Mouse (Mus musculus): ENCODE measurements at regions not wholly inside any gene's neighbourhood (a gene's known extent, or its start where the extent isn't known, plus 50 kb on each side); places are given as distances from the start of the nearest gene placed in this dataset.
A peak's percentile ranks its signal among the peaks of the same experiment; 100 is the strongest.

DNA sequence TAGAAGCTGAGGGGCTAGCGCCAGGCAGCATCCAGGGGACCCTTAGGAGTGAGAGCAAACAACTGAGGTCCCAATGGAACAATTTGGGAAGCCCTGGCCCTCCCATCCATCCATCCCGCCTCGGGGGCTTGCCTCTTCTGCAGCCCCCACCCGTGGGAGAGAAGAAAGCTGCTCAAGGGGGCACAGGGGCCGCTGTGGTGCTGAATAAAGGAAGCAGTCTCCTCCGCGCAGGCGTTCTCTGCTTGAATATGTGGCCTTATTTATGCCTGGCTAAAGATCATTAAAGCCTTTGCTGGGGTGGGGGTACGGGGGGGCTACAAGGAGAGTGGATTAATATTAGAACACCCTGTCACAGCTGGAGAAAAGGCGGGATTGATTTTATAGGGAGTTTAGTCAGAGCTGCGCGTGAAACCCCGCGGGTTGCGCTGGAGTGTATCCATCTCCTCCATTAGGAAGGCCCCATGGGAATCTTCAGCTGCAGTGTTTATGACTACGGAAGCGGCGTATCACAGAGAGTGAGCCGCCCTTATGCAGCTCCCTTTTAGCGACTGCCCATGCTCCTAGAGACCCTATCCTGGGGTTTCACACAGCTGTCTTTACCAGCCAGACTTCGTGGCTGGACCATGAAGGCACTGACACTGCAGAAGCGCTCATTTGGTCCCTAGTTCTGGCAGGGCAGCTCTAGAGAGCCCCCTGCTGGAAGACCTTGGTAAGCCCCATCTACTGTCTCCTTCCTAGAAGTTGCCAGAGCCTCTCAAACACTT lies 183.9 kb upstream of the Gm4791 start:
- Histone ChIP-seq H3K4me1 (peaks cover 12% of the 10 kb centered on the region), H3K9ac (peak overlapping the region; percentile 55), H3K4me2 (replicated peaks) (peak overlapping the region; percentile 55), H3K27me3 (peaks cover 4% of the 10 kb centered on the region), H3K9me3 (replicated peaks) (no peaks in the 10 kb centered on the region), H3K27ac (peak overlapping the region; percentile 72), H3K4me3 (peak overlapping the region; percentile 29), H3K36me3 (no peaks in the 10 kb centered on the region)
- peak; percentile 88 for ATAC-seq (ENCODE audit: low FRiP score)
- WGBS = 7% methylated on average over 22 of the region's 22 CpGs

DNA sequence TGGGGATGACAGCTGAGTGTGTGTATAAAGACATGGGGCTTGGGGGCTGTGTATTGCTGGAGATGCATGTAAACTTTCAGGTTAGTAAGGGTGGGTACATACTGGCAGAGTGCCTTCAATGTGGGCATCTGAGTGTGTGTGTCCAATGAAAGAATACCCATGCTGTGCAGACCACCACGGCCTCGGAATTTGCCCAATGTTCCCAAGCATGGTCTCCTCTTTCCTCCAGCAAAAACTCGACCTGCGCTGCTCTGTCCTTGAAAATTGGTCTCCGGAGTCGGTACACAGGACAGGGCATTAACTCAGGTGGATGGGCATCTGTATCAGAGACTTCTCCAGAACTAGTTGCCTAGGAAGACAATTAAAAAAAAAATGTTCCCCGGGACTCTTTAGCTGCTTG lies 188.3 kb upstream of the Gm4791 start:
- 88% methylated on average over 7 of the region's 7 CpGs for WGBS
- H3K9me3 ChIP-seq (replicated peaks) = no peaks in the 10 kb centered on the region
- peaks cover 8% of the 10 kb centered on the region for H3K4me1 ChIP-seq
- H3K4me3 ChIP-seq = no peak overlapping the region
- no peaks in the 10 kb centered on the region for H3K36me3 ChIP-seq
- H3K27ac ChIP-seq = no peak overlapping the region
- H3K27me3 ChIP-seq = 0 out of 2 replicates have a peak, but pooled peaks cover 3% of the 10 kb centered on the region
- no peak for ATAC-seq (ENCODE audit: low FRiP score)
- no peak overlapping the region for H3K4me2 ChIP-seq (replicated peaks)
- H3K9ac ChIP-seq = no peak overlapping the region

DNA sequence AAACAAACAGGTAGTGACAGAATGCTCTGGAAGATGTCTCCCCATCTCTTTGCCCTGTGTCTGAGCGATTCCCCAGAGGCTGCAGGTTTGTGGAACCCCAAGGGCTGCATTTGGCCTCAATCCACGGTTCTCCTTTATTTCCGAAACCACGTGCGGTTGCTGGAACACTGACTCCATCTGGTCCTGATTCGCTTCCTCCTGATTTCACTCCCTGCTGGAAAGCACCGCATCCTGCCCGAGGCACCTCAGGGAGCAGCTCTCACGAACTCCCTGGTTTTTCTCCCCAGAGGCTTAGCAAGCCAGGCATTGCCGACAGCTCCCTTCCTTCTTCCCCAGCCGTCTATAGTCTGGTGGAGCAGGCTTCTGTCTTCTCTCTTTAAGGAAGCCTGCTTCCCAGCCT lies 203.1 kb upstream of the Gm4791 start:
- WGBS = 62% methylated on average over 11 of the region's 11 CpGs
- ATAC-seq (ENCODE audit: low FRiP score) = no peak
- Histone ChIP-seq H3K4me1 (no peaks in the 10 kb centered on the region), H3K27ac (no peak overlapping the region), H3K4me3 (no peak overlapping the region), H3K27me3 (no peaks in the 10 kb centered on the region), H3K9ac (no peak overlapping the region), H3K36me3 (no peaks in the 10 kb centered on the region), H3K9me3 (replicated peaks) (no peaks in the 10 kb centered on the region), H3K4me2 (replicated peaks) (no peak overlapping the region)

DNA sequence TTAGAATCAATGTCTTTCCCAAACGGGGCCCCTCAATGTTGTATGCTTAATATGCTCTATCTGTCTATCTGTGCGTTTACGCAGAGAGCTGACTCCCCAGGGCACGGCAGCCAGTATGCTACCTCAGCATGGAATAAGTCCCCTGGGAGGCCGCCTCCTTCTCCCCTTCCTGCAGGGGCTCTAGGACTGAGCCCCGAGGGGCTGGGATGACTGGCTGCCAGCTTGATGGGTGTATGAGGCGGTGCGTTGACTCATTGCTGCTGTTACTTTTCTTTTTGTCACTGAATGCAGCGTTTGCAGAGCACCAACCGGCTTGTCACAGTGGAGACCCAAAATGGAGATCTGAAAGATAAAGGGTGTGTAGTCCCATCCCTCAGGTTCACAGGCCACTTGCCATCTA lies 209.5 kb upstream of the Gm4791 start:
- Histone ChIP-seq H3K4me3 (no peak overlapping the region), H3K27ac (no peak overlapping the region), H3K36me3 (no peaks in the 10 kb centered on the region), H3K9me3 (replicated peaks) (no peaks in the 10 kb centered on the region), H3K4me2 (replicated peaks) (no peak overlapping the region), H3K9ac (no peak overlapping the region), H3K27me3 (no peaks in the 10 kb centered on the region), H3K4me1 (no peaks in the 10 kb centered on the region; the same call in 1 of the 2 replicates)
- 76% methylated on average over 10 of the region's 10 CpGs for WGBS
- no peak for ATAC-seq (ENCODE audit: low FRiP score)

DNA sequence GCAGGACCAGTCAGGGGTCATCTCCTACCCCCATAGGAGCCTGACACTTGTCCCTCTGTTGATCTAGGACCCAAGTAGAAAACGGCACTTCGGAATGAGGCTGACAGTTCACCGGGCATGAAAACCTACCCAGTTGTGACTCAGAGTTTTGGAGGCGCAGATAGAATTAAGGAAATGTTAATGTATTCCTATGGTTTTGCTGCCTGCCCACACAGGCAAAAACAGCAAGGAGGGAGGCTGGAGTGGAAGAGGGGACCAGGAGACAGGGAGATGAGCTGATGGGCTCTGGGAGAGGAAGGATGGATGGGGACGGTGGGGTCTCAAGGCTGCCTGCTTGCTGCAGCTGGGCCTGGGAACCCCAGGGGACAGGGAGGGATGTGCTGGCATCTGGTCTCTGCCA lies 210.1 kb upstream of the Gm4791 start:
- no peaks in the 10 kb centered on the region for H3K9me3 ChIP-seq (replicated peaks)
- ATAC-seq (ENCODE audit: low FRiP score) = no peak
- H3K27me3 ChIP-seq = no peaks in the 10 kb centered on the region
- no peak overlapping the region for H3K27ac ChIP-seq
- H3K4me2 ChIP-seq (replicated peaks) = no peak overlapping the region
- H3K4me1 ChIP-seq = no peaks in the 10 kb centered on the region; the same call in 1 of the 2 replicates
- H3K9ac ChIP-seq = no peak overlapping the region
- H3K36me3 ChIP-seq = no peaks in the 10 kb centered on the region
- 86% methylated on average over 5 of the region's 5 CpGs for WGBS
- H3K4me3 ChIP-seq = no peak overlapping the region

DNA sequence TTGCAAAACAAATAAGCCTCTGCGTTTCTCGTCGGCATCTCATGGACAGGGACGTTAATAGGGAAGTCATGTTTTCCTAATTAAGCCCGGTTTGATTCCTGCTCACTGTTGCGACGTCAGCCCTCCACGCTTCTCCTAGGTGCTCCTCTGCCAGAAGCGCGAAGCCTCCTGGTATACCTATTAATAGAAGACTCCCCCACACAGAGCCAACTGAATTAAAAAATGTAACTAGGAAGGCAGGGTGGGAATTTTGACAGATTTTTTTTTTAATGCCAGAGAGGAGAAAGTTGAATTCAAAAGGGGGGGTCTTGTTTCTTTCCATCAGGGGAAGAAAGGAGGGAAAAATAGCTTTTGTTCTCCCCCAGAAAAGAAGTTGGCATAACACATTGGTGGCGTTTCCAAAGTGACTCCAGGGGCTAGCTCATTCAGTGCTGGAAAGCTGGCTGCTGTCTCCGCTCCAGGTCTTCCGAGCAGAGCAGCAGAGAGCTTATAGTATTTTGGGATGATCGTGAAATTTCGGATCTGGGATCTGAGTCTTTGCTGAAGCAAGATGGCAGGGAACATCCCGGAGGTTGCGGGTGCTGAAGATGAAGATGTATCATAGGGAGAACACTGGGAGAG lies 214.1 kb upstream of the Gm4791 start:
- no peaks in the 10 kb centered on the region for H3K36me3 ChIP-seq
- no peak overlapping the region for H3K4me2 ChIP-seq (replicated peaks)
- H3K27me3 ChIP-seq = no peaks in the 10 kb centered on the region
- H3K9me3 ChIP-seq (replicated peaks) = no peaks in the 10 kb centered on the region
- no peak overlapping the region for H3K4me3 ChIP-seq
- no peak for ATAC-seq (ENCODE audit: low FRiP score)
- H3K4me1 ChIP-seq = no peaks in the 10 kb centered on the region; the same call in 1 of the 2 replicates
- H3K27ac ChIP-seq = no peak overlapping the region
- 81% methylated on average over 17 of the region's 17 CpGs for WGBS
- H3K9ac ChIP-seq = no peak overlapping the region

DNA sequence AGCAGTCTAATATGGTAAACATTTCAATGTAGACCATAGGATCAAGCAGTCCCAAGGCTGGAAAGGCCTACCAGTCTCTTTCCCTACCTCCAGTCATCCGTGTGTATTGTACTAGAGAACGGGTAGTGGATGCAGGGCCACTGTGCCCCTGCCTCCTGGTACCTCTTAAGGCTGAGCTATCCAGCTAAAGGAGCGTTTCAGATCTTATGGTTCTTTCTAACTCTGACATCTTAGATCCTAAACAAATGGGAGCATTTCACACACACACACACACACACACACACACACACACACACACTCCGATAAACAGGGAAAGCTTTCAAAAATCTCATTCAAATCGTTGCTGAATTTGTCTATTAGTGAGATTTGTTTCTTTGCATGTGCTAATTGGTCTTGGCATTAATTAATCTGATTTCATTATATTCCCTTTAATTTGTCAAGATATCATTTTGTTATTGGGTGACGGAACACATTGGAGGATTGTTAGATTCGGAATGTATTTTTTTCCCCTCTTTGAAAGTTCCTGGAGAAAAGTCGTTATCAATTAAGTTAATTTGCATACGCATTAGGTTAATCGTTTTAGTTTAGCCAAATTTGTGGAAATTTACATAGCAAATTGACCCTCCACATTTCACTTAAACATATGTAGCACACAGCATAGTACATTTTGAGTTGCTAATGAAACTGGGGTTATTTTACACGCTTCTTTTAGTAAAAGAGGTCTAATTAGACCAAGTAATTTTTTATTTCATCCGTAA lies 214.8 kb upstream of the Gm4791 start:
- ATAC-seq (ENCODE audit: low FRiP score) = no peak
- no peaks in the 10 kb centered on the region for H3K27me3 ChIP-seq
- no peaks in the 10 kb centered on the region for H3K9me3 ChIP-seq (replicated peaks)
- no peak overlapping the region for H3K27ac ChIP-seq
- H3K4me3 ChIP-seq = no peak overlapping the region
- no peaks in the 10 kb centered on the region for H3K36me3 ChIP-seq
- no peak overlapping the region for H3K9ac ChIP-seq
- no peaks in the 10 kb centered on the region; the same call in 1 of the 2 replicates for H3K4me1 ChIP-seq
- no peak overlapping the region for H3K4me2 ChIP-seq (replicated peaks)
- 82% methylated on average over 12 of the region's 12 CpGs for WGBS

DNA sequence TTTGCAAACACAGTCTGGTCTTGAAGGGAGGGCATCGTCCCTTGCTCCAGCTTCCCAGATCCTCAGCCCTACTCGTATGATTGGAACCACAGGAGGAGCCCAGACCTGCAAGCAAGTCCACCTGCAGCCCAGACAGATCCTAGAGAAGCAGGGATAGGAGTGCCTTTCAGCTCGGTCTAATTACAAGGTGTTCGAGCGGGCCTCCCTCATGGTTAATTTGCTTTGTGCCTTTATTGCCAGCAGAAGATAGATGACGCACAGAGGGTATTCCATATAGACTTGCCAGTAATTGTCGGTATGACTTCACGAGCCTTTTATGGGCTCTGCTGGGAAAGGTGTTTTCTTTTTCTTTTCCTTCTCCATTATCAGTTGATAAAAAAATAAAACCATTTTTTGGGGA lies 216.9 kb upstream of the Gm4791 start:
- H3K9ac ChIP-seq = no peak overlapping the region
- no peak overlapping the region for H3K4me3 ChIP-seq
- H3K4me1 ChIP-seq = no peaks in the 10 kb centered on the region
- ATAC-seq (ENCODE audit: low FRiP score) = no peak
- H3K36me3 ChIP-seq = no peaks in the 10 kb centered on the region
- H3K27me3 ChIP-seq = no peaks in the 10 kb centered on the region
- no peaks in the 10 kb centered on the region for H3K9me3 ChIP-seq (replicated peaks)
- no peak overlapping the region for H3K27ac ChIP-seq
- no peak overlapping the region for H3K4me2 ChIP-seq (replicated peaks)
- 85% methylated on average over 8 of the region's 8 CpGs for WGBS

DNA sequence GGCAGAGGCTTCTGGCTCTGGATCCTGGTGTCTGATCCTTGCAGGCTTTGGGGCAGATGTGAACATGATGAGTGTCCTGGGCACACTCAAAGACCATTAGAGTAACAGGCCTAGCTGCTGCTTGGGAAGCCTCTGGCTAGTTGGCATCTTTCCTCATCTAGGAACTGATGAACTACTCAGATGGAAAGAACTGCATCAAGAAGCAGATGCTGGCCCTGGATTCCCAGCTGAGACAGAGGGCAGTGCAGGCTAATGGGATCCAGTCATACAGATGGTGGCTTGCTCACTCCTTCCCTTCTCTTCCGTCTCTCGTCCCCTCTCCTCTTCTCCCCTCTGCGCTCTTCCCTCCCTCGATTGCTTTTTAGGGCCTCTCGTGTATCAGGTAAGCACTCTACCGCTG lies 219.8 kb upstream of the Gm4791 start:
- H3K27me3 ChIP-seq = no peaks in the 10 kb centered on the region
- WGBS = 76% methylated on average over 6 of the region's 6 CpGs
- no peaks in the 10 kb centered on the region for H3K36me3 ChIP-seq
- H3K4me1 ChIP-seq = no peaks in the 10 kb centered on the region
- H3K27ac ChIP-seq = no peak overlapping the region
- H3K4me3 ChIP-seq = no peak overlapping the region
- no peak for ATAC-seq (ENCODE audit: low FRiP score)
- H3K9ac ChIP-seq = no peak overlapping the region
- no peaks in the 10 kb centered on the region for H3K9me3 ChIP-seq (replicated peaks)
- H3K4me2 ChIP-seq (replicated peaks) = no peak overlapping the region

DNA sequence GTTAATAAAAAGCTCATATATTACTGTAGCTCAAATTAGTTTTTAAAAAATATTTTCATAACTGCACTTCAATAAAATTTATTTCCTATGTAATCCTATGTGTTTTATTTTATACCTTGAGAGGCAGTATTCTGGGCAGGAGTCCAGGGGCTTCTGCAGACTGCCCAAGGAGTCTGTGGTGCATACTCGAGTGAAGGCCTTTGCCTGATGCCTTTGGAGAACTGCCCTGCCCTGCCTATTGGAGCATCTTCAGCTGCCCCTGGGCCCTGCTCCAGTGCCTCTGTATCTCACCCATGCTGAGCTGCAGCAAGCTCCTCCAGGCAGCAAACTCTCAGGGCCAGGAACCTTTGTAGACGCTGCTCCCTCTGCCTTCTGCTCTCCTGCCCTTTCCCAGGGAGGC lies 223.7 kb upstream of the Gm4791 start:
- Histone ChIP-seq H3K4me2 (replicated peaks) (no peak overlapping the region), H3K4me1 (no peaks in the 10 kb centered on the region), H3K27ac (no peak overlapping the region), H3K9me3 (replicated peaks) (no peaks in the 10 kb centered on the region), H3K9ac (no peak overlapping the region), H3K4me3 (no peak overlapping the region), H3K36me3 (no peaks in the 10 kb centered on the region), H3K27me3 (0 out of 2 replicates have a peak, but pooled peaks cover 2% of the 10 kb centered on the region)
- 65% methylated on average over 2 of the region's 2 CpGs for WGBS
- ATAC-seq (ENCODE audit: low FRiP score) = no peak

DNA sequence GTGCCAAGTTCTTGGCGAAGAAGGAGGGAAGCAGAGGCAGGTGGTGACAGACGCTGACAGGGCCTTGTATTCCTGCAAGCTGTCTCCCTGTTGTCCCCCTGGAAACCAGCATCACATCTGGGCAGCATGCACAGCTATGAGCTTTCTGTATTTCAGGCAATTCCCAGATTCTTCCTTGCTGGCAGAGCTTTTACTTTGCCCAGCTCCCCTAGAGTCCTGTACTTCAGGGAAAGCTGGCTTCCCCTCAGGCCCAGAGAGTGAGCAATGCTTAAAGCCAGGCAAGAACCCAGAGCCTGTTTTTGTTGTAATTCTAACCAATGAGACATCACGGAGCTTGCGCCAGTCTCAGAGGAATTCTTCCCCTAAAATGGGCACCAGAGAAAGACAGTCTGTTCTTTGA lies 238.3 kb upstream of the Gm4791 start:
- H3K27me3 ChIP-seq = no peaks in the 10 kb centered on the region
- no peak overlapping the region for H3K4me3 ChIP-seq
- H3K4me1 ChIP-seq = peaks cover 3% of the 10 kb centered on the region; the same call in 1 of the 2 replicates
- H3K27ac ChIP-seq = no peak overlapping the region
- WGBS = 66% methylated on average over 4 of the region's 4 CpGs
- no peak overlapping the region for H3K9ac ChIP-seq
- ATAC-seq (ENCODE audit: low FRiP score) = no peak
- H3K36me3 ChIP-seq = no peaks in the 10 kb centered on the region
- H3K9me3 ChIP-seq (replicated peaks) = no peaks in the 10 kb centered on the region
- no peak overlapping the region for H3K4me2 ChIP-seq (replicated peaks)

DNA sequence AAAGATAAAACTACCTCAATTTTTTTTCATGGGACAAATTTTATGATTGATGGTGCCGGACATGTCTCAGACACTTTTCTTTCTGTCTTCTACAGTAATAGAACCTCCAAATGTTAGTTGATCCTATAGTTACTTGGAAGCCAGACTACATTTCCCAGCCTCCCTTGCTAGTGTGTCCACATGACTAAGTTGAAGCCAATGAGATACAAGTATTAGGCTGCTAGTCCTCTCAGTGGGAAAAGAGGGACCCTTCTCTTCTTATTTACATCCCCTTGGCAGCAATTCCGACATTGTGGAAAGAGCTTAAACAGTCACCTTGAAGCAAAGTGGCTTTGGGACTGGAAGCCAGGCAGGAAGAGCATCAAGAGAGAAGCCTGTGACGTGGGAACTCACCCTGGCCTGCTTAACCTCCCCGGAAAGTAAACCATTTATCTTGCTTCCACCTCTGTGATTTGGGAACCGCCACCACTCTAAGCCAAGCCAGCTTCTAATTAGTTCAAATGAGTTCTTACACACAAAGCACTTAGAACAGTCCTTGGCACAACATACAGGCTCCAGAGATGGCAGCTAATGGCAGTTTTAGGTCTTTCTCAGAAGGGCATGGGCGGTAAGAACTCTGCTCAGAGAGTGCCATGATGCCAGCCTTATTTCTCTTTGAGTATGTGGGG lies 241.4 kb upstream of the Gm4791 start:
- Histone ChIP-seq H3K9ac (no peak overlapping the region), H3K4me3 (no peak overlapping the region), H3K9me3 (replicated peaks) (no peaks in the 10 kb centered on the region), H3K36me3 (no peaks in the 10 kb centered on the region), H3K4me1 (peaks cover 8% of the 10 kb centered on the region), H3K27me3 (no peaks in the 10 kb centered on the region), H3K4me2 (replicated peaks) (no peak overlapping the region), H3K27ac (no peak overlapping the region)
- WGBS = 80% methylated on average over 6 of the region's 6 CpGs
- no peak for ATAC-seq (ENCODE audit: low FRiP score)

Data from hindbrain, embryonic 12.5 days (tissue).